Mouse (Mus musculus) heart, postnatal 14 days (tissue): ENCODE data around the gene Nop58. TPM values are rescaled to one million over a fixed set of nuclear protein-coding genes. Genes with fewer than 3 reads are reported as not detected.
"Not testable (repeated sequence)": the region's sequence is repeated elsewhere in the genome, so short reads cannot be mapped to it uniquely, and the experiment has no call there.

Experiments
- DNase-seq, 2 experiments: peaks; one replicate each; pipeline ENCODE4 v3.0.0; 2021 to 2022
- intact Hi-C: fragments of 180-260 bp; cut with DNase I; formaldehyde crosslinking; loops from one replicate; pipeline ENCODE4 v1.15.1; 2025
- total RNA-seq, 2 experiments: library from RNA; stranded (reverse); gene quantifications; 2 replicates each; pipeline ENCODE4 v1.2.3; 2021

The Nop58 gene
- total RNA-seq, 2 experiments from 2014 or later, result 29.5 to 37.9 TPM

DNA sequence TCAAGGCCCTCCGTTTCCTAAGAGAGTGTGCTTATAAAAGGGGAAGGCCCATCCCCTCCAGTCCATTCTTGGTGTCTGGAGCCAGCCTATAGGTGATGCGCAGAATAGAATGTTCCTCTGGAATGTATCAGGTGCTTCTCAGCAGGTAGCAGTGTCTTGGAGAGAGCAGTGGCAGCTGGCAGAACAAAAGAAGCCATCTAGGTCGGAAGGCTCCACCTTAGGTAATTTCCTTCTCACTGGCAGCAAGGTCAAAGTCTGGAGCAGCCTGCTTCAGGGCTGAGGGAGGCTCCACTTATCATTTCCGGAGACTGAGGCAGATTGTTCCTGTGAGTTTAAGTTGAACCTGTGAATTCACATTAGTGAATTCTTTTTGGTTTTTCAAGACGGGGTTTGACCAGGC, 13.0 kb downstream of the Nop58 start:
- intact Hi-C loops, result no loop called here

GRCm38 (mm10) chr1:59698207-59698606, 13.4 kb downstream of the Nop58 start:
- no peak for DNase-seq
- intact Hi-C loops, result no loop called here

More for the DNA sequence above, 13.0 kb downstream of the Nop58 start:
- DNase-seq, result no peak

DNA sequence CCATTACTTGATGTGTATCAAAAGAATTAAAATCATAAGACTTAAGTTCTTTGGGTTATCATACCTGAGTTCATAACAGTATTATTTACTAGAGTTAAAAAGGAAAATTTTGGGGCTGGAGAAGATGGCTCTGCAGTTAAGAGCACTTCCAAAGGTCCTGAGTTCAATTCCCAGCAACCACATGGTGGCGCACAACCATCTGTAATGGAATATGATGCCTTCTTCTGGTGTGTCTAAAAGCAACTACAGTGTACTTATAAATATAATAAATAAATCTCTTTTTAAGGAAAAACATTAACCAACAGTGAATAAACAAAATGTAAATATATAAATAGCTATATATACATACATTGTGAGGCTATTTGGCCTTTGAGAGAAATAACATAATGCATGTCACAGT, 17.0 kb downstream of the Nop58 start:
- intact Hi-C loops, result loop anchor here (10.0 kb wide), 2 partner anchors 143 to 303 kb away; no protein-coding TSS in a partner anchor
- peak; percentile 12 to 37 for DNase-seq

DNA sequence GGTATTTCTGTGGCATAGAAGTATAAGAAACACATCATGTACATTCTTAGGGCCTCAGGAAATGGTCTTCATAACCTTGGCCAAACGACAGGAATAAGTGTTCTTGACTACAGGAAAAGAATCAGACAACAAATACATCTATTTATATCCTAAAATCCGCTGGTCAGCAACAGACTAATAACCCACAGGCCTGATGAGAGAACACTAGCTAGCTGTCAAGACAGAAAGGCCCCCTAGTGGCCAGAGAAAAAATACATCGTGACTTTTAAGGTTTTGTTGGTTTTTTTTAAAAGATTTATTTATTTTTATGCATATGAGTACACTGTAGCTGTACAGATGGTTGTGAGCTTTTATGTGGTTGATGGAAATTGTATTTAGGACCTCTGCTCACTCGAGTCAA, 35.1 kb downstream of the Nop58 start:
- DNase-seq, result peak in 1 of 2 experiments; percentile 31
- intact Hi-C loops, result no loop called here

DNA sequence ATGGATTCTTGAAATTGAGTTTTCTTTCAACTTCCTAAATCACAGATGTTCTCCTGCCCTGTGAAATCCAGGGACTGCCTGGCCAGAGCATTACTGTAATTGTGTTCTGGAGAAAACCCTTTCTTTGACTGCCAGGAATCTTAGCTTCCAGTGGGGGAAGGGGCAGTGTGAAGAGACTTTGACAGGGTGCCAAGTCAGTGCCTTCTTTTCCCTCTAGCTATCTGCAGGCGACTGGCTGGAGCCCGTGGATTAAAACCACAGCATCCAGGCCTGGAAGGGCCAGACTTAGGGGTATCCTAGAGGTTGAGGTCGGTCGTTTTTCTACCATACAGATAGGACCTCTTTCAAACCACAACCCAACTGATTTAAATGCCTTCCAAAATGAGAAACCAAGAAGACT, 40.9 kb downstream of the Nop58 start:
- intact Hi-C loops, result no loop called here
- peak in 1 of 2 experiments; percentile 9 for DNase-seq

DNA sequence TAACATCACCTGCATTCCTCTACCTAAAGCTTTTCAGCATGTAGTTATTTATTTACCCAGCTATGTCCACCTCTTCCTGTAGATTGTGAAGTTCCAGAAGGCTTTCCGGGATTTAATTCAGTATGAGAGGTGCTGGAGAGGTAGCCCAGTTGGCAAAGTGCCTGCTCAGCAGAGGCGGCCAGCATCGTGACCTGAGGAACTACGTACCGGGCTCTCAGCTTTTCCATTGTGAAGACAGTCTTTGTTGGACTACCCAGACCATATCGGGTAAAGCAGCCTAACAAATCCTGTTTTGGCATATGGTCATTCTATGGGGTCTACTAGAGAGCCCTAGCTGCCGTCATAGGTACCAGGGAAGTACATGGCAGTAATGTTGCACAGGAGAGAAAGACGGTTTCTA, 45.3 kb downstream of the Nop58 start:
- intact Hi-C loops, result no loop called here
- DNase-seq, result peak in 1 of 2 experiments; percentile 5

DNA sequence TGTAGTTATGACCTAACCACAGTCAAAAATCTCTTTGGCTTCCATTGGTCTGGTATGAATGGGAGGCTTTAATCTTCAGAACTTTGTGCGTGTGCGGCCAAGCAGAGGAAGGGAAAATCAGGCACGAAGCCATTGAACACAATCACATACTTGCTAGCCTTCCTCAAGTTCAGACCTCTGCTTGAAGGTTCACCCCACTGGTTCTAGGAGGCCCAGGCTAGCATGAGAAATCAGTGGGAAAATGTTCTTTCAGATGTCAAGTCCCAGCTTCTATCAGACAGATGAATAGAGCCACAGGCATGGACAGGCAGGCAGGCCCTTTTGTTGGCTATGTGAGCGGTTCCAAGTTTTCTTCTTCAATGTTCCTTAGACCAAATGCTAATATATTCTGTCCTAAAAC, 46.0 kb downstream of the Nop58 start:
- DNase-seq, result no peak
- intact Hi-C loops, result no loop called here

- peak; percentile 16 to 29 for DNase-seq
- intact Hi-C loops, result no loop called here
Measured at GRCm38 (mm10) chr1:59734076-59734475, 49.3 kb downstream of the Nop58 start.

DNA sequence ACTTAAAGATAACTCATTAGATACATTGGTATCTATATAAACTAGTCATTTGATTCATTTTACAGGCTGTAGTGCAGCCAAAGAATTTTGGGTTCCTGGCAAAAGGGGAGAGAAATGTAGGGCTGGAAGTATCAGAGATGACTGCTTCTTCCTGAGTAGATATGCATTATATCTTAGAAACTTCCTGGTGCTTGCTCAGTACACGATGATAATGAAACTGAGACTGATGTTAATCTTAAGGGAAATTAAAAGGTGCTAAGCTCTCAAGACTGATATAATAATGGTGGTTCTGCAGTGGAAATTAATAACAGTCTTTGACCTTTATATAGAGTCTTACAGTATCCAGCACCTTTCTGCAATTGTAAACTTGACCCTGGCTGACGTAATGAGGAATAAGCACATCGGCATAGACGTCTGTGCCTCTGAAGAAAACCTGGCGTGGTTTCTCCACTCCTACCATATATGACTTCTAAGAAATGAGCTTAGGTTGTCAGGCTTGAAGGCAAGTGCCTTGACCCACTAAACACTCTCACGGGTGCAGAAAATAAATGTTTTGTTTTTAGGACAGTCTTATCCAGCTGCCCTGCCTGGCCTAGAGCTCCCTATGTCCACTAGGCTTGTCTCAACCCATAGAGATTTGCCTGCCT, 54.1 kb downstream of the Nop58 start:
- intact Hi-C loops, result no loop called here

GRCm38 (mm10) chr1:59739577-59740354, 55.0 kb downstream of the Nop58 start:
- DNase-seq, result peak in 1 of 2 experiments; percentile 19
- intact Hi-C loops, result no loop called here

More for the DNA sequence above, 54.1 kb downstream of the Nop58 start:
- no peak for DNase-seq

- intact Hi-C loops, result no loop called here
- no peak for DNase-seq
Measured at GRCm38 (mm10) chr1:59749047-59749446, 64.3 kb downstream of the Nop58 start.

DNA sequence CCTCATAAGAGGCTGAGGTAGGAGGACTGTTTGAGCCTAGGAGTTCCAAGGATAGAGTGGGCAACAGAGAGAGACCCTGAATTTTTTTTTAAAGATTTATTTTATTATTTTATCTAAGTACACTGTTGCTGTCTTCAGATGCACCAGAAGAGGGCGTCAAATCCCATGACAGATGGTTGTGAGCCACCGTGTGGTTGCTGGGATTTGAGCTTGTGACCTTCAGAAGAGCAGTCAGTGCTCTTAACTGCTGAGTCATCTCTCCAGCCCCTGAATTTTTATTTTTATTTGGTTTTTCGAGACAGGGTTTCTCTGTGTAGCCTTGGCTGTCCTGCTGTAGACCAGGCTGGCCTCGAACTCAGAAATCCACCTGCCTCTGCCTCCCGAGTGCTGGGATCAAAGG, 65.0 kb downstream of the Nop58 start:
- intact Hi-C loops, DNase-seq: not testable (repeated sequence)

- no peak for DNase-seq
- intact Hi-C loops, result no loop called here
Measured at GRCm38 (mm10) chr1:59755298-59755697, 70.5 kb downstream of the Nop58 start.

DNA sequence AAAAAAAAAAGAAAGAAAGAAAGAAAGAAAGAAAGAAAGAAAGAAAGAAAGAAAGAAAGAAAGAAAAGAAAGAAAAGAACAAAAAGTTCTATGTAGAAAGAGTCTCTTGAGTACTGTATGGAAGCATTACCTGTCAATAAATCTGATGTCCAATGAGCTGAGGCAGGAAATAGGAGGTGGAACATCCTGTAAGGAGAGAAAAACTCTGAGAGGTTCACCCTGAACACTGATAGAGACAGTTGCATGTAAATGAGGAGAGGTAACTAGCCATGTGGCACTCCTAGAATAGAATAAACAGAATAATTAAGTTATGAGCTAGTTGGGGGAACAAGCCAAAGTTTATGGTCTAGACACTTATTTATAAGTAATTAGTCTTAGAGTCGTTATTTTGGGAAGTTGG, 73.6 kb downstream of the Nop58 start:
- intact Hi-C loops, result no loop called here
- DNase-seq, result no peak

DNA sequence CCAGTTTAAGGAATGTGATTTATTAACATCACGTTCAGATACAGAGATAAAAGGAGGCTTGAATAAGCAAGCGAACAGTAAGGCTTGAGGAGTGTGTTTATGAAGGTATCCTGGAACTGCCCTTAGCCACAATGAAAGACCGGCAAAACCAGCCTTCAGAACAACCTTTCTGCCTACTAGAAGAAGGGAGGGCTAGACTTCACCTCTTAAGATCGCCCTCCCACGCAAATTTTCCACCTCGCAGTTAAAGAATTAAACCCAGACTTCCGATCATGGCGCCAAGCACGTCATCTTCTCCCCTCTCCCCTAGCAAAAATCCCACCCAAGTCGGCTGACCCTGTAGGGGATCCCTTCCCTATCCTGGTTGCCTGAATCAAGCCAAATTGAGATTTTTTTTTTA, 77.4 kb downstream of the Nop58 start:
- intact Hi-C loops, result loop anchor here (5.0 kb wide), 2 partner anchors 65 to 115 kb away; no protein-coding TSS in a partner anchor

GRCm38 (mm10) chr1:59762651-59763163, 77.9 kb downstream of the Nop58 start:
- intact Hi-C loops, result loop anchor here (5.0 kb wide), 2 partner anchors 65 to 115 kb away; no protein-coding TSS in a partner anchor
- DNase-seq, result peak in 1 of 2 experiments; percentile 61

More for the DNA sequence above, 77.4 kb downstream of the Nop58 start:
- DNase-seq, result peak; percentile 12 to 23

DNA sequence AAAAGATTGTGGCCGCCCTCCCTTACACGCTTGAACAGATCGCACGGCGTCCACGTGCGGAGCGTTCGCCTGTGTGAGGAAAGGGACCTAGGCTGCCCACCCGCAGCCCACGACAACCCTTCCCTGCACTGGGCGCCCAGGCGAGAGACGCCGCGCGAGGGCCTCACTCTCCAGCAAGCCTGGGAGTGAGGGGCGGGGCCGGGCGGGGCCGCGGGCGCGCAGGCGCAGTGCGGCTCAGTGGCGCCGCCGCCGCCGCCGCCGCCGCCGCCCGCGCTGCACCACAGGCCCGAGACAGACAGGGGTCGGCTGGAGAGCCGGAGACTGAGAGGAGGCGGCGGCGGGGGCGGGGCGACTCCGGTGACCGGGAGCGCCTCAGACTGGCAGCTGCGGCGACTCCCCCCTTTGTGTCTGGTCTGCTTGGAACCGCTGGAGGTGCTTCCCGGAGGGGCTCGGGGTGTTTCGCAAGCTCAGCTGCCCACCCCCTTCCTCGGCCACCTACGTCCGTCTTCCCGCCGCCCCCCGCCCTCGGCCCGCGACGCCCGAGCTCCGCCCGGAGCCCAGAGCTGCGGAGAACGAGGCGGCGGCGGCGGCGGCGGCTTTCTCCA, 78.5 kb downstream of the Nop58 start, which contains the start of gene Bmpr2:
Bmpr2 (plus strand) TSS at position 237 of the 605 bp plus-strand sequence.
- DNase-seq, result peak; percentile 91 to 94
- intact Hi-C loops, result loop anchor here (5.0 kb wide), 2 partner anchors 64 to 114 kb away; no protein-coding TSS in a partner anchor

DNA sequence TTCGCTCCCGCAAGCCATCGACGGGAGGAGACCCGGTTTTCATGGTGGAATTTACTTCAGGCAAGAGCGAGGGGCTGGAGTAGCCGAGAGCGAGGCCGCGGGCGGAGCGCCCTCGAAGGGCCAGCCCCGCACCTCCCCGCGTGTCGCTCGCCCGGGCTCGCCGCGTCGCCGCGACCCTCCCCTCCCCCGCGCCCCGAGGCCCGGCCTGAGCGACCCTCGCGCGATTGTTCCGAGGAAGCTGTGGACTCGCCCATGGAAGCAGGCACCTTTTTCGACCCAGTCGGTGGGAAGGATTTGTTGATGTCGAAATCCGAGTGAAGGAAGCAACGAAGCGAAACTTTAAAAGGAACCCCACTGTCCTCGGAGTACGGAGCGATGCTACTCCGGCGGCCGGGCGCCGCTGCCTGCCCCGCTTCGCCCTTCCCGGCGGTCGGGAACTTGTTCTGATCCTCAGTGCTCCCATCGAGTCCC, 79.0 kb downstream of the Nop58 start:
- intact Hi-C loops, result loop anchor here (2.0 to 5.0 kb wide), 3 partner anchors 35 to 113 kb away; no protein-coding TSS in a partner anchor
- peak; percentile 62 to 71 for DNase-seq

- intact Hi-C loops, result loop anchor here (2.0 to 5.0 kb wide), 3 partner anchors 34 to 113 kb away; no protein-coding TSS in a partner anchor
- DNase-seq, result peak; percentile 51 to 62
Measured at GRCm38 (mm10) chr1:59764407-59764971, 79.7 kb downstream of the Nop58 start.

GRCm38 (mm10) chr1:59765279-59765678, 80.5 kb downstream of the Nop58 start:
- intact Hi-C loops, result loop anchor here (2.0 kb wide), 1 partner anchor 34 kb away; no protein-coding TSS in a partner anchor
- DNase-seq, result no peak
